Mouse (Mus musculus) olfactory bulb, adult 2 months (tissue): ENCODE measurements around the gene Pcbd1.

Experiments
- CTCF ChIP-seq: fragments of 200-500 bp; IDR thresholded peaks from 2 replicates; pipeline ENCODE4 v1.5.1; 2012; ENCODE audit warnings: low read depth, mild to moderate bottlenecking, low read length, moderate library complexity; ENCODE audit not compliant: insufficient read depth
- POLR2A ChIP-seq: fragments of 200-500 bp; IDR thresholded peaks from 2 replicates; pipeline ENCODE4 v1.6.1; 2012; ENCODE audit warnings: mild to moderate bottlenecking, low read depth, low read length, moderate library complexity; ENCODE audit not compliant: insufficient read depth

DNA sequence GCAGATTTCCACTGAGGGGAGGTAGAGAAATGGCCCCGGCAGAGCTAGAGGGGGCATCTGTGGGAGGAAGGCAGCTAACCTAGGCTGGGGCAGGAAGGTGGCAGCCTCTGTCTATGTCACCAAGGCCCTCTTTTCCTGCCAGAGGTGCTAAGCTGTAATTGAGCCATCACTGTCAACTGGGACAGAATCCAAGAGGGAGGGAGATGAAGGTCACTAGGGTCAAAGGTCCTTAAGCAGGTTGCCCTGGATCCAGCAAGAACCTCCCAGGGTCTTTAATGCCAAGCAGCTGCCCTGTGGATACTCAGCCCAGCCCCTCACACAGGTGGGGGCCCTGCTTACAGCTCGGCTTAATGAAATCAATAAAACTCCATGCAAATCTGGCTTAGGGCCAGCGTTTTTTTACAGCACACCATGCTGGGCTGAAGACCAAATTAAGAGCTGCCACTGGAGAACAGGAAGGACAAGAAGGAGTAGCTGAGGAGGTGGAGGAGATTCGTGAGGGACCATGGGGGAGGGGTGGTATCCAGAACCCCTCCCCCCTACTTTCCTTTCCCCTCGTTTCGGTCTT is 29.5 kb upstream of the Pcbd1 start:
- TF ChIP-seq CTCF (no peak), POLR2A (no peak)
